Mouse (Mus musculus) left cerebral cortex, postnatal 36 days (tissue): ENCODE measurements around the gene Smad3. TPM values are rescaled to one million over a fixed set of nuclear protein-coding genes. Genes with fewer than 3 reads are reported as not detected.

Experiments
- DNase-seq, 2 experiments: peaks; one replicate each; pipeline ENCODE4 v3.0.0; 2021 to 2022; ENCODE audit warnings: low spot score in 2 of 2, mixed read lengths in 1 of 2
- intact Hi-C: fragments of 180-260 bp; cut with DNase I; formaldehyde crosslinking; loops from one replicate; pipeline ENCODE4 v1.15.1; 2025
- total RNA-seq, 2 experiments: library from RNA; stranded (reverse); gene quantifications; 2 replicates each; pipeline ENCODE4 v1.2.3; 2021

The Smad3 gene
- total RNA-seq, 2 experiments from 2014 or later = 45.2 to 71.2 TPM

DNA sequence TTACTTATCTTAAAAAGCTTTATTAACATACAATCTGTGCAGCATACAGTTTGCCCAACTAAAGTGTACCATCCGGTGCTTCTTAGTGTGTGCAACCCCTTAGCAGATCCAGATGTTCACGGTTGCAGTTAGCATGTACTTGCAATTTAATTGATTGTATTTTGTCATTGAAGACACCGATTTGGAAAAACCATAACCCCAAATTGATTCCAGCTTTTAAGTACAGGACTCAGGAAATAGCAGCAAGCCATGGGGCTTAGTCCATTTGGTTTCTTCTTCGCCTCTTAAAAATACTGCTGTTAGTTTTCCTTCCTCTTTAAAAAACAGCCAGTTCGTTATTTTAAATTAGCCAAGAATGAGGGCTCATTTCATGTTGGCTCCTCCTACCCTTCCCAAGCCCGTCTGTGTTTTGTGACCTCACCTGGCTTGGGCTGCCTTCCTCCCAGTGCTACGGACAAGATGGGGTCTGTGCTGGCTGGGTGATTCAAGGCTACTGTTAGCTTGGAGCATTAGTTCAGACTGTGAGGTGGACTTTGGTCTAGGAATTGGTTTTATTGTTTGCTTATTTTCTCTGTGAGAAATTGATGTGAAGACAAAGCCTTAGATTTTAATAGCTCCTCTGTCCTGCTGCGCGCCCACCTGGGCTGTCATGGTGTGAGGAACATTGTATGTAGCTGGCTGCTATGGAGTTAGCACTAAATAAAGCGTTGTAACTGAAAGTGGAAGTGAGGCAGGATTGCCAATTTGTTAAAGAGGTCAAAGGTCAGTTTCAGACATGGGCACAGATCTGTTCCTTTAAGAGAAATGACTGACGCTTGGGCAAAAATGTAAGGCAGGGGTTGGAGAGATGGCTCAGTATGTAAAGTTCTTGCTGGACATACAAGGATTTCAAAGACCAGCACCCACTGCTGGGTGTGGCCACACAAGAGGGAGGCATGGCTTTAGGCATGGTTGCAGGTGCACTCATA, 143.5 kb downstream of the Smad3 start:
- intact Hi-C loops = no loop called here
- no peak for DNase-seq

DNA sequence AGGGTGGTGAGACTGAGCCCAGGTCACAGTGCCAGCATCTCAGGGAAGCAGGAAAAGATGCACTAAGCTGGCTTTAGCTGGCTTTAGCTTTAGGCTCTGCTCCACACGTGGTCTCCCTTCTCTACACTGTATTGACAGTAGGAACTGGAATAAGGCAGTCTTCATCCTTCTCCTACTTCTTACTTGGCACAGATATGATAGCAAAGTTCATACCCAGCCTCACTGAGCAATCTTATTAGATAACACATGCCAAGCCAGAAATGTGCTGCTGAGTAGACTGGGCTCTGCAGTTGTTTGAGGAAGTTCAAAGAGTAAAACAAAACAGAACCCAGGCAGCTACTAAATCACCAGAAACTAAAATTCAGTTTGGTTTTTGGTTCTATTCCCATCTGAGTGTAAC, 144.2 kb downstream of the Smad3 start:
- DNase-seq = no peak
- intact Hi-C loops = no loop called here

DNA sequence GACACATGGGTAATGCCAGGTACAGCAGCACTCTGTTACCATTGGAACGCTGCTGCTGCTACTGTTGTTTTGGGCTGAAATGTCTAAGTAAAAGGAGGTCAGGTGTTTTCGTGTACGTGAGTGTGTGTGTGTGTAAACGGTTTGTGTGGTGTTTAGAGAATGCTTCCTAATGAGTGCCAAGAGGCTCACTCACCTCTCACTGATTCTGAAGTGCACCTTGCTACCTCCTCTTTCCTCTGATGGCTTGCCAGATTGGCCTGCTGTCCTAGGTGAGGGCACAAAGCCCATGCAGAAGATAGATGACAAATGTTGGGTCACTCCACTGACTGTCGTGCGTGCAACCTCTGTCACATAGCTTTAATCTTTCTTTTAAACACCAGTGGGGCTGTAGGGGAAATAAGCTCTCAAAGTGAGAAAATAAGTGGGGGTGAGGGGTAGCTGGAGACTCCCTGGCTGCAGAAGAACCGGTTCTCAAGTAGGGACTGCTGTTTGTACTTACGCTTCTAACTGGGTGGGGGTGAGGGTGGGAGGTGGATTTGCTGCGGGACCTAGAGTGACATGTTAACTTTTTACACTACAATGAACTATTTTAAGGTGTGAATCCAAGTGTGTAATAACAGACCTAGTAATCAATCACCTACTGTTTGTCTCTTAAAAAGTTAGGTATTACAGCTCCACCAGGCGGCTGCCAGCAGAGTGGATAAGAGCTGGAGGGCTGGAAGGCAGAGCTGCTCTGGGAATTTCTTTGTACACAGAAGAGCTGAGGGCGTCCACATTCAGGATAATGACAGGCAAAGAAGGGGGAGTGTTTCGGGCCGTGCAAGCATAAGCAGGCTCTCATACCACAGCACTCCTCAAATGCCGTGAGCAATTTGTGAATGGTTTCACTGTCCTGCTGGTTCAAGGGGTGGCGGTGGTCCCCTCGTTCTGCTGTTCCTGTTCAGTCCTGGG, 145.0 kb downstream of the Smad3 start:
- intact Hi-C loops = no loop called here
- no peak for DNase-seq

DNA sequence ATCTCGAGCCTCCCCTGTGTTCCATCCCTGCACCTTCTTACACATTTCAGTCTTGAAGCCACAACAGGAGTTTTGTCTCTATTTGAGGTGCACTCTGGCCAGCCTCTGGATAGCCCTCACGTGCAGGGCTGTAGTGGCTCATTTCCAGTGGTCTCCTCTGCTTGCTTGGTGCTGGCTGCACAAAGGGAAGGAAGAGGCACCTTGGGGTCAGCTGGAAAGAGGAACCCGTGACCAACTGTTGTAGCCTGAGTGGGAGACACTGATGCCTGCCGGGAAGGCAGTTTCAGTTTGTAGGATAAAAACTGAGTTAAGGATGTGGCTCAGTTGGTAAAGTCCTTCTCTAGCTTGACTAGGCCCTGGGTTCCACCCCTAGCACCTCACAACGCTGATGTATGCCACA, 145.8 kb downstream of the Smad3 start:
- intact Hi-C loops = no loop called here
- DNase-seq = no peak

DNA sequence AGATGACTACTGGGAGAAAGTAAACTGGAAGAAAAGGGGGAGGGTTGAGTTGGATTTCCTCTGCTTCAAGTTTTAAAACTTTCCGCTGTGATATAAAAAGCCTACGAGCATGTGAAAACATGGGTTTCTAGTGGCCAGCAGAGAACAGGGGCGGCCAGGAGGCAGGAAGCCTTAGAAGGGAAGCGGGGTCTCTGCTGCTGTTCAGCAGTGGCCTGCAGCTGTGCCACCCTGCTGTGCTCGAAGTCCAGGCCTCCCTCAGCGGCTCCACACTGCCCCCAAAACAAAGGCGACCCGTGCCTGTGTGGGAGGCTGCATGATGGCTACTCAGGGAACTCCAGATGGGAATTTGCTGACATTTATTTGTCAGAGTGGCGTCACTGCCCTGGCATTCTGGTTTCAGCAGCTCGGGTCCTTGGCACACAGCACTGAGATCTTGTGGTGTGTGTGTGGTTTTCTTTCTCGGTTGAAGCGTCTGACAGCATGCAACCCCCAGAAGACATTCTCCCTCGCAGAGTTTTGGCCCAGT, 146.9 kb downstream of the Smad3 start:
- intact Hi-C loops = no loop called here
- DNase-seq = no peak

DNA sequence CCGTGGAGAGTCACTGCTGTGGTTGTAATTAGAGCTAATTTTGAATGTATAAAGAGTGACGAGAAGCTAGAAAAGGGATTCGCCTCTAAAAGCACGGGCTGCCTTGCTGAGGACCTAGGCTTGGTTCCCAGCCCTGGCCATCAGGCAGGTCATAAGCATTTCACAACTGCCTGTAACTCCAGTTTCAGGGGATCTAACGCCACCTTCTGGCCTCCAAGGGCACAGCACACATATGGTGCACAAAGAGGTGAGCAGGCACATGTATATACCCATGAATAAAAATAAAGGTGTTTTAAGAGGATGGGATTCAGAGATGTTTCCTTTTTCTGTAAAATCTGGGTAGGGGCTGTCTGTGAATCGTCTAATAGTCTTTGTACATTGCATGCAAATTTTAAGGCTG, 147.6 kb downstream of the Smad3 start:
- intact Hi-C loops = no loop called here
- DNase-seq = no peak

DNA sequence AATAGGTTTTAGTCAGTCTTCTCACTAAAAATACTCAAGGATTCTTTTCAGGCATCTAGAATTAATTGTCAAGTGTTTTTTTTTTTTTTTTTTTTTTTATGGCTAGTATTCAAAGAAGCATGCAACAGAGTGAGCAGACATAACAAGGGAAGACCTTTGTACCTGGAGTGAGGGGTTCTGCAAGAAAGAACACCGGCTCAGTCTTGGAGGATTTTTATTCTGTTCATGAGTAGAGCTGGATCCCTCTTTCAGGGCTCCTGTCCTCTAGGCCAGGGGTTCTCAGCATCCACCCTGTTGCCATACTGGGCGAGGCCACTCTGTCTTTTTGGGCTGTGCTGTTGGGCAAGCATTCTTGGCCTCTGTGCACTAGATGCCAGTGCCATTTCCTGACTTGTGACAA, 148.0 kb downstream of the Smad3 start:
- intact Hi-C loops = no loop called here
- no peak for DNase-seq

DNA sequence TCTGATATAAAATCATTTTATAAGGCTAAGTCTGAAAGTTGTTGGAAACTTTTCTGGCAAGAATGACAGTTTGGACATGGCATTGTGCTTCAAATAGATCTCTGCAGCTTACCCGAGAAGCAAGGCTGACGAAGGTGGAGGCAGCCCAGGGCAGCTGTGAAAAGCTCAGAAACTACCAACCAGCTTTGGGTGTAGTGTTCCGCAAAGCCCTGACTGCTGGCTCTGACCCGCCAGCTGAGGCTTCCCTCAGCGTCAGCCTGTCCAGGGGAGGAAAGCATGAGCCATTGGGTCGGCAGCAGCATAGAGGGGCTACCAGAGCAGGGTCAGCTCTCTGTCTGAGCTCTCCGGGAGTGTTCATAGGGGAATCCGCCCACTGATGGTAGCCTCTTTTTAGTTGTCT, 148.5 kb downstream of the Smad3 start:
- no peak for DNase-seq
- intact Hi-C loops = no loop called here

DNA sequence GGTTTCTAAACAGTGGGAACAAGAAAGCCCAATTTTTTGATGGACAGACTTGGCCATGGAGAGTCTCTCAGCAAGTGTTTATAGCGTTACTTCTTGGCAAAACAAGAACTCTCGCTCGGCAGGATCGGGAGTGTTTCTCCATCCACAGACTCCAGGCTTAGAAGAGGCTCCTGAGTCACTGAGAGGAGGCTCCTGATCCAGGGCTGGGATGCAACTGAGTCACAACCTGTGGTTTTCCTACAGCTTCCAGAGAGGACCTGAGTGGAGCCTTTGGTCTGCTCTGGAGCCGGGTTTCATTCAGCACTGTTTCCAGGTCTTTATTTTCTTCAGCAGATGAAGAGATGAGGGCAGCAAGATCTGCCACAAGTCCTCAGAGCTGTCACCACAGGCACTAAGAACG, 149.8 kb downstream of the Smad3 start:
- no peak for DNase-seq
- intact Hi-C loops = no loop called here

DNA sequence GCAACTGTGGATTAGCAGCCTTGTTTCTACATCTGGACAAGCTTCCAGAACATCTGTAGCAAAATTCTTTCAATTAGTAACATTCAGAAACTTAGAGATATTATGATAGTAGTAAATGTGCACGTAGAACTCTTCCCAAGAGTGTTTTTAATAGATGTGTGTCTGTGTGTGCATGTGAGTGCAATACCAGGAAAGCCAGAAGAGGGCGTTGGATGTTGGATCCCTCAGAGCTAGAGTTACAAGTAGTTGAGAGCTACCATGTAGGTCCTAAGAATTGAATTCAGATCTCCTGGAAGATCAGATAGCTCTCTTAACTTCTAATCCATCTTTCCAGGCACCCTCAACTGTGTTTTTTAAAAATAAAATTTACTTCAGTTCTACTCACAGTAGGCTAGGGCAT, 151.2 kb downstream of the Smad3 start:
- intact Hi-C loops = no loop called here
- DNase-seq = no peak

DNA sequence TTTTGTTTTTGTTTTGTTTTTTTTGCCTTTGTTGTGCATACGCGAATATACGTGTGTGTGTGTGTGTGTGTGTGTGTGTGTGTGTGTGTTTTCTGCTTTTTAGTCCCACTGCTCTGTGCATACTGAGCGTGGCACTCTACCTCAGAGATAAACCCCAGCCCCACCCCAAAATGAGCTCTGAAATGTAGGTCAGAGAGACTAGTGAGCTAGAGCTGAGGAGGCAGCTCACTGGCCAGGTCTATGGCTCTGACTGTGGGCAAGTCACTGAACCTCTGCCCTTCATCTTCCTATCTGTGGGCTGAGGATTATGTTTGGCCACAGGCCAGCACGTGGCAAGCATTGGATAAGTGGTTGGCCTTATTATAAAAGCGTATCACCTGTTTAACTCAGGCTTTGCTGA, 153.9 kb downstream of the Smad3 start:
- DNase-seq = no peak
- intact Hi-C loops = loop anchor here (5.0 kb wide), 1 partner anchor 467 kb away; no protein-coding TSS in a partner anchor

DNA sequence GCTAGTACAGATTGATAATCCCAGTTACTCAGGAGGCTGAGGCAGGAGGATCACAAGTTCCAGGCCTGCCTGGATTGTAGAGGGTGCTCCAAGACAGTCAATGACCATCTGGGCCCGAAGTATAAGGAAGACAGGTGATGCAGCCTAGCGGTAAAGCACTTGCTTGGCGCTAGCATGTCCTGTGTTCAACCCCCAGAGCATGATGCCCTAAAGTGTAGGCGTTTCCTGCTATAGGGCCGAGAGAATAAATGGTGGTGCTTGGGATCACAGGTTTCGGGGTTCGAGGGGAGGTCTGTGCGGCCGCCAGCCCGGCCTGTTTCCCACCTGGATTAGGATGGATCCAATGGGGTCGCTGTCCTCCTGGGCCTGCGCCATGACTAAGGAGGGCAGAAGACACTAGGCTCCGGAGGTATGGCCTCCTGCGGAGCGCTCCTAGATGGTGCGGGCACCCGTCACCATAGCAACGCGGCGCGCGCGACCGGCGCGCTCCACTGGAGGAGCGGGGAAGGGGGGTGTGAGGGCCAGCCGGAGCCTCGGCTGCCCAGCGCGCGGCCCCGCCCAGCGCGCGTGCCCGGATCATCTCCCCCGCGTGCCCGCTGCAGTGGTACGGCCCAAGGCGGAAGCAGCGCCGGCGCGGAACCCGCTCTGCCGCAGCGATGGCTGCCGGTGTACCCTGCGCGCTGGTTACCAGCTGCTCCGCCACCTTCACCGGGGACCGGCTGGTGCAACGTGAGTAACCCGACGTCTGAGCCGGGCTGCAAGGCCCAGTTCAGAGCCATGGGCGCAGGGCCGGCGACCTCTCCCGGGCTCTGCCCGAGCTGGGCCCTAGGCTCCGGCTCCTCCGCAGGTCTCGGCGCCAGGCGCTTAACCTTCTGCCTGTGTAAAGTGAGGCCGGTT, 155.5 kb downstream of the Smad3 start, which contains the start of the genes Iqch and Aagab:
Gene Iqch, minus strand, starts transcription at position 451 of the 897 bp plus-strand sequence.
Gene Aagab, plus strand, starts transcription at position 618 of the 897 bp plus-strand sequence.
- intact Hi-C loops = loop anchor here (5.0 kb wide), 1 partner anchor 465 kb away; no protein-coding TSS in a partner anchor
- peak; percentile 97 to 98 for DNase-seq

Other genes starting within 250 kb of the Smad3 start
- under 1 TPM in 1 of 2 experiments, not detected in 1; 0.14 TPM for gene Iqch, start 155.5 kb downstream of the Smad3 start, total RNA-seq
- 10 to 100 TPM; 44.8 to 51.7 TPM for gene Aagab, start 155.3 kb downstream of the Smad3 start, total RNA-seq